Mouse (Mus musculus): Measurements from ENCODE around the gene Gap43. TPM values are rescaled to one million over a fixed set of nuclear protein-coding genes. Genes with fewer than 3 reads are reported as not detected.
"Not testable (repeated sequence)": the region's sequence is repeated elsewhere in the genome, so short reads cannot be mapped to it uniquely, and the experiment has no call there.

The Gap43 gene
- 0.13 and 0.16 TPM in 2 replicates for polyA plus RNA-seq (2012; rRNA removed)

GRCm38 (mm10) chr16:42340021-42340768 is at the start of gene Gap43:
Gene Gap43, minus strand, starts transcription at chr16:42340651.
- DNase-seq (ENCODE audit: low read depth): no peak

DNA sequence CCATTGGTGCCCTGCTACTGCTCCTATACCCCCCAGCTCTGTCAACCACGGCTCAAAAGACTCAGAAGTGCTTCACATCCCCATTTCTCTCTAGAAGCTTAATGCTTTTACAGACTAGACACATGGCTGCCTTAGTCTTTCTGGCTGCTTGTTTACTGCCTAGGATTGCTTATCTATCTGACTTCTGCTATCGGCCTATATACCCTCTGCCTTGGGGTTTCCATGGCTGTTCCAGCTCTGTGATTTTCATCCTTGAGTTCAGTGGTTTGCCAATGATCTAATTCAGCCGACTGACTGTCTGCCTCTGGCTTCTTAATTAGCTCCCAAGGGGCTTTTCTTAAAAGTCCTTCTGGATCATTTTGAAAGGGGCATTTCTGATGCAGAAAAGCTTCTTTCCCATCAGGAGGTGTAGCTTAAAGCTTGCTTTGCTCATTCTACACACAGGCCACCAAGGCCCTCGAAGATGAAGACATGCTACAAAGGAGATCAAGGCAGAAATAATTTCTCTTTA is 40.9 kb upstream of the Gap43 start:
- DNase-seq (ENCODE audit: low read depth): no peak

DNA sequence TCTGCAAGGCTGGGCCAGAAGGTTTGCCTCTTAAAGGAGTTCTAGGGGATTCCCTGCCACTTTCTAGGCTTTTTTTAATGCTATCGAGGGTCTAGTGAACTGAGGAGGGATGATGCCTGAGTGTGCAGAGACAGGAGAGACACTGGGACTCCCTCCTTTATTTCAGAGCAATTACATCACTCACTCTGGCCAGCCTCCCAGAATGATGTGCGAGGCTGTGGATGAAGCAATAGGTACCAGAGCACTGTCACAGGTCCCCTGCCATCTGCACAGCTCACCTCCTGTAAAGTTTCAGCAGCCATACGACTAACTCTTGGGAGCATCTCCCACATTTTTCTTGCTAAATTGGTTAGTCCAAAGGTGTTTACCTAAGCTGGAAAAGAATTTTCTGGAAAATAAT is 40.2 kb upstream of the Gap43 start:
- no peak for DNase-seq (ENCODE audit: low read depth)

DNA sequence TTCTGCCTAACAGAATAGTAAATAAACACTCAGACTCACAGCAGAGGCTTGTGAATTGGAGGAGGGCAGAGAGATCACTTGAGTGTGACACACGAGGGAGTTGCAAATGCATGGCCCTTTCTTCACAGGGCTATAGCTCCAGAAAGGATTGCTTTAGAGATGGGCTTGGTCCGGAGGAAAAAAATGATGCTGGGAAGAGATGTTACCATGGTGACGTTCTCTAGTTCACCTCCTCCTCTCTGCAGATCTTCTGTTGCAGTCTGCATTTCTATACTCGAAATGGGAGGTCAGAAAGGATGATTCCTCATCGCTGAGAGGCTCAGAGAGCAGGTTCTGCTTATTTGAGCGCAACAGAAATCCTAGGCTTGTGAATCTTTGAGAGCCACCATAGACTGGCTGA is 29.7 kb upstream of the Gap43 start:
- no peak for DNase-seq (ENCODE audit: low read depth)

- no peak for DNase-seq (ENCODE audit: low read depth)
Observed at GRCm38 (mm10) chr16:42369346-42369745, 28.9 kb upstream of the Gap43 start.

GRCm38 (mm10) chr16:42360061-42360460 is 19.6 kb upstream of the Gap43 start:
- DNase-seq (ENCODE audit: low read depth): no peak

GRCm38 (mm10) chr16:42358058-42358457 is 17.6 kb upstream of the Gap43 start:
- DNase-seq (ENCODE audit: low read depth): no peak

DNA sequence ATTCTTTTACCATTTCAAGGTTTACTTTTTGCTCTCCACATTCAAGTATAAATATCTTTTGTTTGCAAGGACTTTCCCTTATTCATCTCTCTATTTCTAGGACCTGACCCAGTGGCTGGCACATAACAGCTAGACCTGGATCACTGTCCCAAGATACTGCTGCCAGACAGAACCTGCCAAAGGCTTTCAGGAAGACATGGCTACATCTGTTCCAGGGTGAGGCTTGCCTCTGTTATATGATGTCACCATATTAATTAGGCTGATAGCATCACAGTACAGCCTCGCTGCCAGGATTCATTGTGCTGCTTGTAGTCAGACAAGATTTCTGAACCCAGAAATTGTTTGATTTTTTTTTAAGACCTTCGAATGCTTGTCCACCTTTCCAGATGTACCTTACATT is 9.6 kb upstream of the Gap43 start:
- DNase-seq (ENCODE audit: low read depth): no peak

DNA sequence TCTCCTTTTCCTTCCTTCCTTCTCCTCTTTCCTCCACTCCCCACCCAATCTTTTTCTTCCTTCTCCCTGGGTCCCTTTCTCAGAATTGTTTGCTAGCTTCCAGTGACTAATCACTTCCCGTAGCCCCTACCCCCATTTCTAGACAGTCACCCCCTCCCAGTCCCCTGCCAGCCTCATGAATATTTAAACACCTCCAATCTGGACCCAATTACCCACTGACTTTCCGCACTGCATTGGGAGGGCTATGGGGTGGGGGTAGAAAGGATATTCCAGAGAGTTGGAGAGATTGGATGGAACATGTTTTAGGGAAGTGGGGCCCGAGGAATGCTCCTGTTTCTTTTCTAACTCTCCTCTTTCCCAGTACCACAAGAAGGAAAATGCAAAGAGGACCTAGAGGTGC is 414 bp upstream of the Gap43 start:
- not testable (repeated sequence) for DNase-seq (ENCODE audit: low read depth)

GRCm38 (mm10) chr16:42339512-42339911 is 939 bp downstream of the Gap43 start:
- DNase-seq (ENCODE audit: low read depth): no peak

DNA sequence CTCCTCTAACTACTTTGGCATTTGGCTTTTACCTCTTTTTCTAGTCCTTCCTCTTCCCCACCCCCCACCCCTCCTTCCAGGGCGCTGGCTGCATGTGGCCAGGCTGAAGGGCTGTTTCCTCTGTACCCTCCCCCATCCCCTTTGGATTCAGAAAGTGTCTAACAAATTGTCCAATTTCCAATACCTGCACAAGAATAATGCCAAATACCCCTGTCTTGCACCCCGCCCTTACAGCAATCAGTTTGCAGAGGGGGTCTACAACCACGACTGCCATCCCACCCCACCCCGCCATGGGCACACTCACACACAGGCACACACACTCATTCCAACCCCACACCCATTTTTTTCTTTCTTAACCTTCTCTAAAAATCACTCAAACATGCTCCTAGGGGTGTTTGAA is 1.5 kb downstream of the Gap43 start:
- no peak for DNase-seq (ENCODE audit: low read depth)

GRCm38 (mm10) chr16:42338342-42338741 is 2.1 kb downstream of the Gap43 start:
- no peak for DNase-seq (ENCODE audit: low read depth)

DNA sequence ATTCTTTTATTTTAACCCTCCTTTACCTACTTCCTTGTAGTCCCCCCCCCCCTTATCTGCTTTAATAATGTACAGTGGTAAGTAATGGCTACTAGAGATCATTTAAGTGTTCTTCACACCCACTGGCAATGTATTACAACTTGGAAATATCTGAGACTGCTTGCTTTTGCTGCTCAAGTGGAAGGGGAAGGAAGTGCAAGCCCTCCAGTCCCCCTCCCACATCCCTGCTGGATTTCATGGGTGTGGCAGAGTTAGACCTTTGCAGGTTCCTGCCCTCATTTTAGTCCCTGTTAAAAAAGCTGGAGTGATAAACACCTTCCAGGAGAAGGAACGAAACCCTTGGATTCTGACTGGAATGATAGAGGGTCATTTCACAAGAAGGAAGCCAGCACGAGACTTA is 2.8 kb downstream of the Gap43 start:
- DNase-seq (ENCODE audit: low read depth): no peak

DNA sequence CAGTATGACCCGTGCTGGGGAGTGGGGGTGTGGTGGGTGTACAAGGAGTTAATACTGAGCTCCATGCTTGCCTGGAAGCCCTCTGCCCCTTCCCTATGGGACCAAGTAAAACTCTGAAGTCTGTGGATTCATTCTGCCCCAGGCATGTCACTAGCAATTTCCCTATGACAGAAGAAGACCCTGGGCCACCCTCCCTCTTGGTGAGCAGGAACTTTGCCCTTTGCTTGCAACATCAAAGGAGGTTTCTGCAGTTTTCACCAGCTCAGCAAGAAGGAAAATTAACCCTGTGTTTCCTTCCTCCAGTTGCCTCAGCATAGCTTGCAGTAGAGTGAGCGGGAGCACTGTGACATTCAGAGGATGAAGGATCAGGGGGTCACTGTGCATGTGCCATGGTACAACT is 3.8 kb downstream of the Gap43 start:
- DNase-seq (ENCODE audit: low read depth): no peak

DNA sequence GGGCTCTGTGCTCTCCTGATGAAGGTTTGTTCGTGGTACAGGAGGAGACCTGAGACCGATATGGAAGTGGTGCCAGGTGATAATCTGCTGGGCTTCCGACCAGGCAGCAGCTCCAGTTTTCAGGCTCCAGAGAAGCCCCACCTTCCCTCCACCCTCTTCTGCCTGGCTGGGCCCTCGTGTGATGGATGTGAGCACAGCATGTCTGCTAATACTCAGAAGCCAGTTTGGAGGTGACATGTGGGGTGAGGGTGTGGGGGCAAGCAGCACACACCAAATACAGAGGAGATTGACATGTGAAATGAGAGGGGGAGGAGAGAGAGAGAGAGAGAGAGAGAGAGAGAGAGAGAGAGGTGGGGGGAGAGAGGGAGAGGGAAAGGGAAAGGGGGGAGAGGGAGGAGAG is 8.1 kb downstream of the Gap43 start:
- DNase-seq (ENCODE audit: low read depth): no peak

DNA sequence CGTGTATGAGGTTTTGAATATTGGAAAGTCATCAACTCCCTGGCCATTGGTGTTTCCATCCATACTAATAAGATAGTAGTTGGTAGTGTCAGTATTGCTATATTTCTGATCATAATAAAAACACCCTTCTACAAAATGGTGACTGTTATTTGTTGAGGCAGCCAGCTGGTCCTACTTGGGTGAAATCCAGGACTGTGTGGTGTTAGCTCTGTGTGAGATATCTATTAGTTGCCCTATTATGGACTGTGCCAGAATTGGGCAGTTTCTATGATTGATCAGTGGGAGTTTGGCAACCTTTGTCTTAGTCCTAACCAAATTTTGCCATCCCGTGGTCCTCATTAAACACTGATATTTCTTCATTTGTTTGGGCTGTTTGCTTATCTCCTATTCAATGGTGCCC is 14.3 kb downstream of the Gap43 start:
- no peak for DNase-seq (ENCODE audit: low read depth)

GRCm38 (mm10) chr16:42325536-42325935 is 14.9 kb downstream of the Gap43 start:
- no peak for DNase-seq (ENCODE audit: low read depth)

DNA sequence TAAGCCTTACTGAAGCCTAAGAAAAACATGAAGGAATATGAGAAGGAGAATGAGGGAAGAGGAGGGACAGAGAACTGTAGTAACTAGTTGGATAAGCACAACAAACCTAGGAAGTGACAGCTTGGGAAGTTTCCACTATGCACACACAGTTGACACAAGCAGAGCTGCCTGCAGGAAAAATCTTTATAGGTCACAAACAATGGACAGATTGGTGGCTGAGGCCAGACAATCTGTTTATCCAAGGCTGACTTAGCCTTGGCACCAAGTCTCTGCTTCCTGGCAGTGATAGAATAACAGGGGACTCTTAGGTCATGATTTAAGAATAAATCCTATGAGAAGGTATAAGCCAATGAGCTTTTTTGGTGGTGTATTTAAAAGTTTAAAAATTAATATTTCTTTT is 20.6 kb downstream of the Gap43 start:
- no peak for DNase-seq (ENCODE audit: low read depth)

- DNase-seq (ENCODE audit: low read depth): no peak
Observed at GRCm38 (mm10) chr16:42319365-42319764, 21.1 kb downstream of the Gap43 start.

DNA sequence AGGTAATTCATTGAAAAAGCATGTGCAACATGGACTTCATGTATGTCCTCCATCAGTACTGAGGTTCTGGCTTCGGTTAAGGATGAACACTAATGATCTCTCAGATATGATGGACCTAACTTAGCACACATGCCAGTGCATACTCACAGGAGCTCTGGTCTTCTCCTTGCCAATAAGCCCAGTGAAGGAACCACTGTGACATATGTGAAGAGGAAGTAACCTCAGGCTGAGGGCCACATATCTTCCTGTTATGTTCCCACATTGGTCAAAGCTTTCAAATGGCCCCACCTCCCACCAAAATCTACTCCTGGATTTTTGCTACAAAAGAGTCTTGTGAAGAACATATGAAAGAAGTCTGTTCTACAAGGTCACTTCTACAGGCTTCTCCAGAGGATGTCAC is 28.3 kb downstream of the Gap43 start:
- no peak for DNase-seq (ENCODE audit: low read depth)

GRCm38 (mm10) chr16:42308761-42309160 is 31.7 kb downstream of the Gap43 start:
- DNase-seq (ENCODE audit: low read depth): no peak

DNA sequence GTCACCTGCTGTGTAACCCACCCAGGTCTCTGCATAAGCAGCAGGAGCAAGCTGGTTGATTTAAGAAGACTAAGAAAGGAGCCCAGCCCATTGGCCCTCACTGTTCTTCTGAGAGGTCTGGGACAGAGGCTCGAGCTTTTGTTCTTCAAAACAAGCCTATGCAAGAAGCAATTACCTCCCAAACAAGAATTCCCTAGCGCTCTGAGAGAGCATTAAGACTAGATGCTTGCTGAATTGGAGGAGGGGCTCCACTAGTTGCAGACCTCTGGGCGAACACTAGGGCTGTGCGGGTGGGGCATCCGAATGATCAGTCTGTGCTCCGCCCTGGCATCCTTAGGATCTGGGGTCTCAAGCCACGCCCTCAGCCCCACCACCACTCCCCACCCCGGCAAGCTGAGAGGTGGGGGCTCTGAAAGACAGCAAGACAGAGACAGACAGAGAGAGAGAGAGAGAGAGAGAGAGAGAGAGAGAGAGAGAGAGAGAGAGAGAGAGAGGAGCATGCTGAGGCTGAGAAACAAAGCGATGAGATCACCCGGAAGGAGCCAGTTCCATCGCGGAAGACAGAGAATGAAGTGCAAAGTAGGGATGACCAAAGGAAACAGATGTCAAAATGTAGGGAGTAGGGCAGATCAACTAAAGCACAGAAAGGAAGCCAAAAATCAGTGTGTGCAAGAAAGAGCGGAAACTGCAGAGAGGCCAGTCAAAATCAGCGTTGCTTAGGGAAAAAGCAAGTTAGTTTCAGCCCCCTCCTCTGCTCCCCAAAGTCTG is 34.3 kb downstream of the Gap43 start:
- no peak for DNase-seq (ENCODE audit: low read depth)

DNA sequence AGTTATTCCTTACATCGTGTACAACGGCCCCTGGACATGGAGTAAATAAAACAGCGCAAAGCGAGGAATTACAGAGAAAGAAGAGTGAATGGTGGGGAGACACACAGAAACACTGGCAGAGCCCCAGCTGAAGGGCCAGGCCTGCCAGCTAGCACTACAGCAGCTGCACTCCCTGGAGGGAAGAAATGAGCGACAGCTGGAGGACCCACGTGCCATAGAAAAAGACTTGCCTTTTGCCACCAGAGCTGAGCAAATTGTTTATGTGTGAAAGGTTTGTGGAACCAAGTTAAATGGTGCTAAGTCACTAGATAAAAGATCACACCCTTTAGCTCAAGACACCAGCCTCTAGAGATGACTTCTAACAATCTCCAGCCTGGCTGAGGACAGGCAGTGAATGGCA is 37.0 kb downstream of the Gap43 start:
- no peak for DNase-seq (ENCODE audit: low read depth)
